Mouse (Mus musculus): Measurements from ENCODE around the gene Zap70. TPM values are rescaled to one million over a fixed set of nuclear protein-coding genes. Genes with fewer than 3 reads are reported as not detected.
"Not testable (repeated sequence)": the region's sequence is repeated elsewhere in the genome, so short reads cannot be mapped to it uniquely, and the experiment has no call there.

Gene Zap70
- polyA plus RNA-seq, 1 experiment, result 40.5 TPM

GRCm38 (mm10) chr1:36815166-36815565 lies 53.6 kb downstream of the Zap70 start:
- no peak overlapping the region for H3K27ac ChIP-seq (ENCODE audit: insufficient read depth, low read length)
- H3K4me3 ChIP-seq (ENCODE audit: extremely low read depth, insufficient read depth, insufficient read length), result no peak overlapping the region
- TF ChIP-seq POLR2A (IDR thresholded peaks at IDR 0.05; ENCODE audit: low read depth, low read length) (no peak), CTCF (IDR thresholded peaks at IDR 0.05; ENCODE audit: extremely low read depth, insufficient read depth, insufficient read length, insufficient replicate concordance) (no peak)
- DNase-seq (ENCODE audit: low read depth in 1 of 2, low spot score in 2 of 2), result no peak
- no peaks in the 10 kb centered on the region for H3K27me3 ChIP-seq (ENCODE audit: control insufficient read depth, insufficient read depth, low read length)
- peaks cover 46% of the 10 kb centered on the region for H3K36me3 ChIP-seq (ENCODE audit: control insufficient read depth, insufficient read depth, low read length)
- H3K4me1 ChIP-seq (ENCODE audit: control insufficient read depth, insufficient read depth, insufficient read length), result no peaks in the 10 kb centered on the region
- 53% methylated on average over 6 of the region's 6 CpGs for WGBS

GRCm38 (mm10) chr1:36821918-36822317 lies 60.3 kb downstream of the Zap70 start:
- H3K36me3 ChIP-seq (ENCODE audit: control insufficient read depth, insufficient read depth, low read length), result peaks cover 48% of the 10 kb centered on the region
- DNase-seq (ENCODE audit: low read depth in 1 of 2, low spot score in 2 of 2); H3K4me1 ChIP-seq (ENCODE audit: control insufficient read depth, insufficient read depth, insufficient read length); H3K27ac ChIP-seq (ENCODE audit: insufficient read depth, low read length); H3K4me3 ChIP-seq (ENCODE audit: extremely low read depth, insufficient read depth, insufficient read length); H3K27me3 ChIP-seq (ENCODE audit: control insufficient read depth, insufficient read depth, low read length): not testable (repeated sequence)
- WGBS, result 89% methylated on average over 4 of the region's 4 CpGs

- Histone ChIP-seq H3K4me1 (ENCODE audit: control insufficient read depth, insufficient read depth, insufficient read length) (no peaks in the 10 kb centered on the region), H3K4me3 (ENCODE audit: extremely low read depth, insufficient read depth, insufficient read length) (no peak overlapping the region), H3K36me3 (ENCODE audit: control insufficient read depth, insufficient read depth, low read length) (peaks cover 44% of the 10 kb centered on the region), H3K27ac (ENCODE audit: insufficient read depth, low read length) (no peak overlapping the region), H3K27me3 (ENCODE audit: control insufficient read depth, insufficient read depth, low read length) (no peaks in the 10 kb centered on the region)
- WGBS, result 91% methylated on average over 5 of the region's 5 CpGs
- TF ChIP-seq POLR2A (IDR thresholded peaks at IDR 0.05; ENCODE audit: low read depth, low read length) (no peak), CTCF (IDR thresholded peaks at IDR 0.05; ENCODE audit: extremely low read depth, insufficient read depth, insufficient read length, insufficient replicate concordance) (no peak)
- no peak for DNase-seq (ENCODE audit: low read depth in 1 of 2, low spot score in 2 of 2)
These were observed 62.8 kb downstream of the Zap70 start for GRCm38 (mm10) chr1:36824356-36824755.

DNA sequence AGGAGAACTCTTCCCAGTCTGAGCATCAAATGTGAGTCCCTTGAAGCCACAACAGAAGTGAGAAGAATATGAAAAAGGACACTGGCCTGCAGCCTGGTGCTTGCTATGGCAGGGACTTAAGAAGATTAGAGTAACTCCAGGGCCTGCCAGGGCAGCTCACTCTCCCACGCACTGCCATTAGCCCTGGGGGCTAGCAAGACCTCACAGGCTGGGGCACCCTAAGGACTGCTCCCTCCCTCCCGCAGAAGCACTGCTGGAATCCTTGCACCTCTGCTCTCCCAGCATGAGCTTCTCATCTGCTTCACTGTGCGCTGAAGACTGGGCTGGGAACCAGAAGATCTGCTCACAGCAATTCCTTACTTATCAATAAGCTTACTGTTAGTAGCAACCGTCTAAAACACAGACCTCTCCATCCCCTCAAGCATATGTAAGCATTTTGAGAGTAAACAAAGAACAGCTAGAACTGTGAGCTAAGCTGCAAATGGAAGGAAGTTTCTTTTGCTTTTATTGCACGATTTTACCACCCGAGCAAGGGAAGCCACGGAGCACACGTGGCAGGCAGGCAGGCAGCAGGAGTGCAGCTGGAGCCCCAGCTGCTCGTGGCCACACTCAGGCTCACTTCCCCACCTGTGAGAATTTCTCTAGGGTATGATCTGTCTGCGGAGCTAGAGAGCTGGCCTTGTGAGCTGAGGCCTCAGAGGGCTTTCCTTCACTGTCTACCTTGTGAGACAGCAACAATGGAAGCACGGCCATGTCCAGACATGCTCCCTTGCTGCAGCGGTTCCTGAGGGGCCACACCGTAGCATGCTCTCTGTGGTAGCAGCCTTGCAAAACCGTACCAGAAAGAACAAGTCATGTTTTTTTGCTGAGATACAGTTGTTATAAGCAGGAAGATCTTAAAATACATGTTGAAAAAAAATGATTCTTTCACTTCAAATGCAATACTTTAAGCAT lies 69.6 kb downstream of the Zap70 start:
- 41% methylated on average over 14 of the region's 14 CpGs for WGBS
- Histone ChIP-seq H3K27me3 (ENCODE audit: control insufficient read depth, insufficient read depth, low read length) (no peaks in the 10 kb centered on the region), H3K4me3 (ENCODE audit: extremely low read depth, insufficient read depth, insufficient read length) (no peak overlapping the region), H3K36me3 (ENCODE audit: control insufficient read depth, insufficient read depth, low read length) (peaks cover 40% of the 10 kb centered on the region), H3K4me1 (ENCODE audit: control insufficient read depth, insufficient read depth, insufficient read length) (no peaks in the 10 kb centered on the region), H3K27ac (ENCODE audit: insufficient read depth, low read length) (no peak overlapping the region)
- no peak for DNase-seq (ENCODE audit: low read depth in 1 of 2, low spot score in 2 of 2)
- TF ChIP-seq POLR2A (IDR thresholded peaks at IDR 0.05; ENCODE audit: low read depth, low read length) (no peak), CTCF (IDR thresholded peaks at IDR 0.05; ENCODE audit: extremely low read depth, insufficient read depth, insufficient read length, insufficient replicate concordance) (no peak)

Other genes with a start within 250 kb of the Zap70 start
- gene Cnnm3, start 249.9 kb upstream of the Zap70 start, polyA plus RNA-seq (2012; rRNA removed), result 18.4 and 24.1 TPM in 2 replicates
- gene Ankrd23, start 224.9 kb upstream of the Zap70 start, polyA plus RNA-seq (2012; rRNA removed), result 16.6 and 17.7 TPM in 2 replicates
- not detected in 2 replicates for gene Gm42417, start 222.4 kb upstream of the Zap70 start, polyA plus RNA-seq (2012; rRNA removed)
- 22.2 and 26.0 TPM in 2 replicates for gene Ankrd39, start 214.4 kb upstream of the Zap70 start, polyA plus RNA-seq (2012; rRNA removed)
- 8.5 and 9.5 TPM in 2 replicates for gene Sema4c, start 203.4 kb upstream of the Zap70 start, polyA plus RNA-seq (2012; rRNA removed)
- gene Fam178b, start 78.6 kb upstream of the Zap70 start, polyA plus RNA-seq (2012; rRNA removed), result 0.87 and 1.1 TPM in 2 replicates
- 160 and 241 TPM in 2 replicates for gene Cox5b, start 70.3 kb upstream of the Zap70 start, polyA plus RNA-seq (2012; rRNA removed)
- gene 4933424G06Rik, start 51.6 kb upstream of the Zap70 start, polyA plus RNA-seq (2012; rRNA removed), result not detected in 2 replicates
- gene Actr1b, start 47.4 kb upstream of the Zap70 start, polyA plus RNA-seq (2012; rRNA removed), result 76.6 and 85.5 TPM in 2 replicates
- 23.7 and 26.5 TPM in 2 replicates for gene Tmem131, start 181.9 kb downstream of the Zap70 start, polyA plus RNA-seq (2012; rRNA removed)